Mouse (Mus musculus): ENCODE measurements at regions not wholly inside any gene's neighbourhood (a gene's known extent, or its start where the extent isn't known, plus 50 kb on each side); places are given as distances from the start of the nearest gene placed in this dataset.

DNA sequence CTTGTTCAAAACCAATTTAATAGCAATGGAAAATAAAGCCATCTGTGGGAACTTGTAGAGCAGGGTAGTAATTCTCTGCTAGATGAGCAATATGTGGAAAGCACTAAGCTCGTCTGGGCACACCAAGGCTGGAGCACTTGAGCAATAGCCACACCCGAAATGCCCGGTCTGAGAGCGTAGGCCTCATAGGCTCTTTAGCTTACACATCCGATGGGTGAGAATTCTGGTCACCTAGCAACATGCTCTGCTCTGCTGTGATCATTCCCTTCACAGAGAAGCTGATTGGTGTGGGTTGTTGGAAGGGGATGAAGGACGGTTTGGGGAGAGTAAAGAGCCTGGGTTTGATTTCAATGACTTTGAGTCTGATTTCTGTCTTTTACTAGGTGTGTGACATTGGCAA lies 143.8 kb upstream of the Hs3st2 start:
- 73% methylated on average over 6 of the region's 6 CpGs for WGBS

DNA sequence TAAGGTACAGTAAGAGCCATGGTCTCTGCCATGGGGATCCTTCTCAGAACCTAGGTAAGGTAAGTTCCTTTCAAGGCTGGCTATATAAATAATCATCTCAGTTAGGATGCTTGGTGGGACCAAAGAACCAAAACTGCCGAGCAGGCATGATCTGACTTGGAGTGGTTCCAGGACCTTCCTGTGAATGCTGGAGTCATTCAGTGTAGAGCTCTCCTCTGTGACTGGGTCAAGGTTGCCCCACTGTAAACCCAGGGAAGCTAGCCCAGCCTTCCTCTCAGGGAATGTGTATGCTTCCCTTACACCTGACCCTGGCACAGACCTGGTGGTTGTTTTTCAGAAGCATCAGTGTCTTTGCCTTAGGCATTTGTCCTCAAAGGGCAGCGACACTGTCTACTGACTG lies 134.2 kb upstream of the Hs3st2 start:
- Histone ChIP-seq H3K4me3 (ENCODE audit: low read depth, low read length) (no peak overlapping the region), H3K4me1 (ENCODE audit: insufficient read depth) (no peaks in the 10 kb centered on the region), H3K27me3 (ENCODE audit: insufficient read depth, low read length) (no peaks in the 10 kb centered on the region), H3K36me3 (ENCODE audit: insufficient read depth) (no peaks in the 10 kb centered on the region), H3K4me2 (no peak overlapping the region), H3K27ac (ENCODE audit: low read depth) (no peak overlapping the region), H3K9me3 (ENCODE audit: low read depth, low read length) (no peaks in the 10 kb centered on the region), H3K9ac (no peak overlapping the region)
- TF ChIP-seq CTCF (IDR thresholded peaks at IDR 0.05; ENCODE audit: low read depth), result no peak
- ATAC-seq (ENCODE audit: insufficient read depth), result no peak
- no peak for DNase-seq
- 73% methylated on average over 2 of the region's 2 CpGs for WGBS

More for the DNA sequence above, 143.8 kb upstream of the Hs3st2 start:
- DNase-seq, result no peak
- no peaks in the 10 kb centered on the region for H3K9me3 ChIP-seq (ENCODE audit: low read depth, low read length)
- no peaks in the 10 kb centered on the region for H3K4me1 ChIP-seq (ENCODE audit: insufficient read depth)
- no peak for ATAC-seq (ENCODE audit: insufficient read depth)
- no peak overlapping the region for H3K9ac ChIP-seq
- H3K4me2 ChIP-seq, result no peak overlapping the region
- no peaks in the 10 kb centered on the region for H3K36me3 ChIP-seq (ENCODE audit: insufficient read depth)
- H3K4me3 ChIP-seq (ENCODE audit: low read depth, low read length), result no peak overlapping the region
- no peak overlapping the region for H3K27ac ChIP-seq (ENCODE audit: low read depth)
- no peaks in the 10 kb centered on the region for H3K27me3 ChIP-seq (ENCODE audit: insufficient read depth, low read length)
- no peak for TF ChIP-seq CTCF (IDR thresholded peaks at IDR 0.05; ENCODE audit: low read depth)

DNA sequence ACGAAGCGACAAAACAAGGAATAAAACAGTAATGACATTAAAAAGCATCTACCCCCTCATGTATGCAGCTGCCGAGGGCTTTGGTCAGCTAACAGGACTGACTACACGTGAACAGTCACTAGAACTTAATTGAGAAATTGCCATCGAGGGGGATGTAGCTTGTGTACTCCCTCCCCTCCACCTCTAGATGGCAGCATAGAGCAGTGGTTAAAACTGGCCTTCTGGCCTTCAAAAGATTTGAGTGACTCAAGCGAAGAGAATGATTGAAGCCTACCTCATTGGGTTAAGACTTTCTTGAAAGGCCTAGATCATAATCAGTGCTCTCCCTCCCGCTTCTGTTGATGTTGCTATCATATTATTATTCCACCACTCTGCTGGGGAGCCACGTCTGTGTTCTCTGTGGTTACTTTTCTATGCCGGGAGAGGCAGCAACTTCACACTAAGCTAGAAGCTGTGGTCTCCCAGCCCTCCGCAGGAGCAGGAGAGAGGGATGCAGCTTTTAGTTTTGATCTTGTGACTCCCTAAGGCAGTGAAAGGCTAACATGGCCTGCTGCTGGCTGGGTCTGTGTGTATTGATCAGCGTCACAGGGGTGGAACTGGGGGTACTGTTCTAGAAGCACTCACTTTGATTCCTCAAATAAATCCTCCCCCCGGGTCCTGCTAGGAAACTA lies 132.7 kb upstream of the Hs3st2 start:
- Histone ChIP-seq H3K4me2 (no peak overlapping the region), H3K27me3 (ENCODE audit: insufficient read depth, low read length) (no peaks in the 10 kb centered on the region), H3K9ac (no peak overlapping the region), H3K9me3 (ENCODE audit: low read depth, low read length) (no peaks in the 10 kb centered on the region), H3K27ac (ENCODE audit: low read depth) (no peak overlapping the region), H3K36me3 (ENCODE audit: insufficient read depth) (no peaks in the 10 kb centered on the region), H3K4me3 (ENCODE audit: low read depth, low read length) (no peak overlapping the region), H3K4me1 (ENCODE audit: insufficient read depth) (no peaks in the 10 kb centered on the region)
- peak; percentile 86 for TF ChIP-seq CTCF (IDR thresholded peaks at IDR 0.05; ENCODE audit: low read depth)
- DNase-seq (peak; percentile 81), ATAC-seq (ENCODE audit: insufficient read depth) (no peak)
- WGBS, result 43% methylated on average over 12 of the region's 12 CpGs

DNA sequence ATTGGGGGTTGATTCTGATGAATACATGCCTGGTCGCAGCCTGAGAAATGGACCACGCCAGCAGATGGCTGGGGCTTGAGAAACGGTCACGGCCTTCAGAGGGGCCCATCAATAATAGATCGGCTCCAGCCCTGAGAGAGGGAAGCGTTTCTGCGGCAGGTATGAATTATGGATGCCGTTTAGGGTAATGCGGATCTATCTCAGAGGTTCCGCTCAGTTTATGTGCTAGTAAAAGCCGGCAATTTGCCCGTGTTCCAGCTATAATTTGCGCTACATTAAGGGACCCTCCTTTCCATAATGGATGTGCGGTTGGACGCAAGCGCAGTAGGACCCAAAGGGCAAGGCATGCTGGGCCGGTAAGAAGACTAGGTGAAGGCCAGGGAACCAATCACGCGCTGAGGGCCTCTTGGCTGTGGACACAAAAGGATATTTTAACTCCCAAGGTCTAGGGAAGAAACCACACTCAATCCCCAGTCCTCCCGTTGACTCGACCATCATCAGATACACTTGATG lies 132.1 kb upstream of the Hs3st2 start:
- ATAC-seq (ENCODE audit: insufficient read depth), result no peak
- no peak overlapping the region for H3K27ac ChIP-seq (ENCODE audit: low read depth)
- TF ChIP-seq CTCF (IDR thresholded peaks at IDR 0.05; ENCODE audit: low read depth), result no peak
- H3K4me2 ChIP-seq, result no peak overlapping the region
- DNase-seq, result no peak
- H3K36me3 ChIP-seq (ENCODE audit: insufficient read depth), result no peaks in the 10 kb centered on the region
- no peak overlapping the region for H3K4me3 ChIP-seq (ENCODE audit: low read depth, low read length)
- H3K9ac ChIP-seq, result no peak overlapping the region
- H3K4me1 ChIP-seq (ENCODE audit: insufficient read depth), result no peaks in the 10 kb centered on the region
- no peaks in the 10 kb centered on the region for H3K9me3 ChIP-seq (ENCODE audit: low read depth, low read length)
- WGBS, result 88% methylated on average over 21 of the region's 21 CpGs
- no peaks in the 10 kb centered on the region for H3K27me3 ChIP-seq (ENCODE audit: insufficient read depth, low read length)

DNA sequence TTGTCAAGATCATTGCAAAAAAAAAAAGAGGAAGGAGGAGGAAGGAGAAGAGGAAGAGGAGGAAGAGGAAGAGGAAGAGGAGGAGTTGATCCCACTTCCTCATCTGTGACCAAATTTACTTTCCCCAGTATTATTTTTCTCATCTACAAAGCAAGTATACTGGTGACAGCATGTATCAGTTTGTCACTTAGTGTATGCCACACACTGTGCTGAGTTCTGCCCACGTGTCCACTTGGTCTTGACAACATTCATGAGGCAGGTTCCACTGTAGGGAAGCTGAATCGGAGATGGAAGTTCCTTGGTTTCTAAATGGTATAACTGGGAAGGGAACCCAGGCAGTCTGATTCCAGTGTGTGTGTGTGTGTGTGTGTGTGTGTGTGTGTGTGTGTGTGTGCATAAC lies 122.3 kb upstream of the Hs3st2 start:
- H3K9ac ChIP-seq, result no peak overlapping the region
- DNase-seq, result no peak
- ATAC-seq (ENCODE audit: insufficient read depth), result no peak
- H3K4me1 ChIP-seq (ENCODE audit: insufficient read depth), result no peaks in the 10 kb centered on the region
- no peaks in the 10 kb centered on the region for H3K36me3 ChIP-seq (ENCODE audit: insufficient read depth)
- no peak for TF ChIP-seq CTCF (IDR thresholded peaks at IDR 0.05; ENCODE audit: low read depth)
- no peak overlapping the region for H3K4me2 ChIP-seq
- no peaks in the 10 kb centered on the region for H3K27me3 ChIP-seq (ENCODE audit: insufficient read depth, low read length)
- WGBS, result 76% methylated on average over 2 of the region's 2 CpGs
- no peak overlapping the region for H3K4me3 ChIP-seq (ENCODE audit: low read depth, low read length)
- no peaks in the 10 kb centered on the region for H3K9me3 ChIP-seq (ENCODE audit: low read depth, low read length)
- H3K27ac ChIP-seq (ENCODE audit: low read depth), result no peak overlapping the region

DNA sequence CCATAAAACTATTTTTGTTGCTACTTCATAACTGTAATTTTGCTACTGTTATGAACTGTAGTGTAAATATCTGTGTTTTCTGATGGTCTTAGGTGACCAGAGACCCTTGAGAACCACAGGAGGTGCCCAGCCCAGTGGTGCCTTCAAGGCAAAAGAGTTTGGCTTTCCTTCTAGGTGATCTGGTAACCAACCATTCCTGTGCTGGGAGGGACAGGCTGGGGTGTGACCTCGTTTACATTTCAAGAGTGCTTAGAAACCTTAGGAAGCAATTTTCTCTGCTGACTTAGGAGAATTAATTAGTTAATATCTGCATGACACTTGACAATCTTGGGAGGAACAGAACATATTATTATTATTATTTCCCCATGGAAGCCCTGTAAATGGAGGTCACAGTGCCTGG lies 111.1 kb upstream of the Hs3st2 start:
- H3K9ac ChIP-seq, result no peak overlapping the region
- H3K4me1 ChIP-seq (ENCODE audit: insufficient read depth), result no peaks in the 10 kb centered on the region
- ATAC-seq (ENCODE audit: insufficient read depth) (no peak), DNase-seq (no peak)
- no peak overlapping the region for H3K4me2 ChIP-seq
- no peak overlapping the region for H3K27ac ChIP-seq (ENCODE audit: low read depth)
- WGBS, result 27% methylated on average over 1 of the region's 1 CpGs
- no peaks in the 10 kb centered on the region for H3K27me3 ChIP-seq (ENCODE audit: insufficient read depth, low read length)
- H3K4me3 ChIP-seq (ENCODE audit: low read depth, low read length), result no peak overlapping the region
- H3K9me3 ChIP-seq (ENCODE audit: low read depth, low read length), result no peaks in the 10 kb centered on the region
- TF ChIP-seq CTCF (IDR thresholded peaks at IDR 0.05; ENCODE audit: low read depth), result no peak
- no peaks in the 10 kb centered on the region for H3K36me3 ChIP-seq (ENCODE audit: insufficient read depth)

GRCm38 (mm10) chr7:121282154-121282553 lies 109.5 kb upstream of the Hs3st2 start:
- no peak overlapping the region for H3K4me3 ChIP-seq (ENCODE audit: low read depth, low read length)
- H3K9me3 ChIP-seq (ENCODE audit: low read depth, low read length), result no peaks in the 10 kb centered on the region
- no peak for DNase-seq
- no peak overlapping the region for H3K9ac ChIP-seq
- H3K4me2 ChIP-seq, result no peak overlapping the region
- no peaks in the 10 kb centered on the region for H3K27me3 ChIP-seq (ENCODE audit: insufficient read depth, low read length)
- TF ChIP-seq CTCF (IDR thresholded peaks at IDR 0.05; ENCODE audit: low read depth), result no peak
- no peak for ATAC-seq (ENCODE audit: insufficient read depth)
- no peaks in the 10 kb centered on the region for H3K4me1 ChIP-seq (ENCODE audit: insufficient read depth)
- no peak overlapping the region for H3K27ac ChIP-seq (ENCODE audit: low read depth)
- WGBS, result 41% methylated on average over 7 of the region's 7 CpGs
- H3K36me3 ChIP-seq (ENCODE audit: insufficient read depth), result no peaks in the 10 kb centered on the region

Data from lung, embryonic 14.5 days (tissue).